Mouse (Mus musculus) kidney, postnatal 25 days (tissue): ENCODE results near the gene Gm9857.
A peak's percentile ranks its signal among the peaks of the same experiment; 100 is the strongest.

Experiments
- DNase-seq, 2 experiments: peaks; one replicate each; pipeline ENCODE4 v3.0.0; 2021; ENCODE audit warnings: mixed read lengths in 2 of 2

The Gm9857 gene

DNA sequence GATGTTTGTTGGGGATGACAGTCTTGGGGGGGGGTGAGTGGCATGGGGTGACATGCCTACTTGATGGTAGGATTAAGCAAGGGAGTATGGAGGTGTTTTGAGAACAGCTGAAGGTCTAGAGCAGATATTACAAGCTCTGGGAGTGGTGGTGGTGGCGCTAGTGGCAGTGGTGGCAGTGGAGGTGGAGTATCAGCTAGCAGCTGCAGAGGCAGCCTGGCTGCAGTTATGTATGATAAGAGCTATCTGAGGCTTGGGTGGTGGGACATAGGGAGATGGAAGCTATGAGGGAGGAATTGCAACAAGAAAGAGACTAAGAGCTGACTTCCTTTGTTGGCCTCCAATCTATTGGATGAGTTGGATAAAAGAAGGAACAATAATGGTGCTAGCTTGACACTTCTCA lies 18.4 kb downstream of the Gm9857 start:
- DNase-seq: no peak

DNA sequence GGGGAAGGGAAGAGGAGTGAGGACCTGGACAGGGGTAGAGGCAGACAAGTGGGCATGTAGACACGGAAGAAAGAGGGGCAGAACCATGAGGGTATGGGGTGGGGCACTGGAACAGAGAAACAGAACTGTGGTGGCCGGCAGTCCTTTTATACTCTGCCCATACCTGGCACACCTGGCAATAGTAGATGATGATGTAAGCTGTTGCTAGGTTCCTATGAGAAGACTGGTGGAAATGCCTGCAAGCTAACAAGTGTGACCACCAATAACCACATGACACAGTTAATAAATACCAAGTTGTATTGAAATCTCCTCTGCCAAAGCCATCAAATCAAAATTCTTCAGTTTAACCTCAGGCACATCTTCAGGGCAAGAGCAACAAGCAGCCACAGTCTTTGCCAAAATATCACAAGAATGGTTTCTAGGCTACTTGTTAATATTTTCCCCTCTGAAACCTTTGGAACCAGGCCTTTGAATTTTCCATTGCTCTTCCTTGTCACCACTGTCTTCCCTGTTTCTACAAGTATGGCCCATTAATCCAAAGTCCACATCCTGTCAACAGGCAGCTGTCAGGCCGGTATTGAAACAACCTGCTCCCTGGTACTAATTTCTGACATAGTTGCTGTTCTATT lies 19.7 kb downstream of the Gm9857 start:
- DNase-seq: peak in 1 of 2 experiments; percentile 68

DNA sequence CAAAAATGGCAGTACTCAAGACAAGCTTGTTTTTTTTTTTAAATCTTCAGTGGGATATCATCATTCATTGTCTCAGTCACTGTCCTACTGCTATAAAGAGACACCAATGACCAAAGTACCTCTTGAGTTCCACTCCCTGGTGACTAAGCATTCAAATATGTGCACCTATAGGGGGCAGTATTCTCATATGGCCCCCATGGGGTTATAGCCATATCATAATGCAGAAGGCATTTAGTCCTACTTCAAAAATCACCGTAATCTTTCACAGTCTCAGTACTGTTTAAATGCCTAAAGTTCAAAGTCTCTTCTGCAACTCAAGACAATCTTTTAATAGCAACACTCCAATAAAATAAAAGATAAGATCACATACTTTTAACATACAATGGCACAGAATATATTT lies 21.4 kb downstream of the Gm9857 start:
- no peak for DNase-seq

DNA sequence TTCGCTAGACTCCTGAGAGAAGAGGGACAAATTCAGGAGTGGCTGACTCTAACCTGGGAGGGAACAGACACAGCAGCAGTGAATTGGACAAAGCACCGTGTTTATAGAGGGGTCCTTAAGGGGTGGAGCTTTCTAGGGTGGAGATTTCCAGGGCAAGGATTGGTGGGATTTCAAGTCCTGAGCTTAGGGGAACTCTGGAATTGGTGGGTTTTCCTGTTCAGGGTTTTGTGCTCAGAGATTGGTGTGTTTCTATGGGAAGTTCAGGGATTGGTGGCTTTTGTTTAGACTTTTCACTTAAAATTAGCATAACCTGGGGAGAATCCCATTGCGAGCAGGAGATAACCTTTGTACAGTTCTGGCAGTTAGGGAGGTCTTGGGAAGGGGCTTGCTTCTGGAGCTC lies 22.3 kb downstream of the Gm9857 start:
- DNase-seq: no peak

DNA sequence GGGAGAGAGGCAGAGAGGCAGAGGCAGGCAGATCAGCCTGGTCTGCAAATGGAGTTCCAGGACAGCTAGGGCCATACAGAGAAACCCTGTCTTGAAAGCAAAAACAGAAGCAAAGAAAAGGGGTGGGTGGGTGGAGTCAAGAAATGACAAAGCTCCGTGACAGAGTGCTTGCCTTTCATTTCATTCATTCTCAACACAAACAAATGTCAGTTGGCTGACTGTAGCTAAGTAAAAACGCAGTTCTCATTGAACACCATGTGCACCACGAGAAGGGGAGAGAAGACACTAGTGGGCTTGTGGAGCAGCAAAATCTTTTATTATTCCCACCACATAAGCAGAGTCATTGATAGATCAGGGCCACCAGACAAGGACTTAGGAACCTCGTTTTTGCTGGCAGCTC lies 23.4 kb downstream of the Gm9857 start:
- DNase-seq: no peak

DNA sequence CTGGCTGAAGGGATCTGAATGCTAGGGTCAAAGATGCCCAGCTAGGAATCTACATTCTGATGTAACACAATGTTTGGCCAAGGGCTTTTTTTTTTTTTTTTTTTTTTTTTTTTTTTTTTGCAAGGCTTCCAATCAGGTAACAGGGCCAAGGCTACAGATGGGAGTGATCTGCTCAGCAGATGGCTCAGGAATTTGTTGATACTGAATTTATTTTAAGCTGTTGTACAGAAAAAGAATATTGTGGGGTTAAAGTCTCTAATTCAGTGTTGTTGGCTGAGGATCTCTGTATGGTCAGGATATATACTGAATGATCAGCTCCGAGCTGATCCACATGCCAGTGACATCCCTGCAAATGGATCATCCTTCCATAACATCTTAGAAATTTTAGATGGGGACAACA lies 24.2 kb downstream of the Gm9857 start:
- no peak for DNase-seq

DNA sequence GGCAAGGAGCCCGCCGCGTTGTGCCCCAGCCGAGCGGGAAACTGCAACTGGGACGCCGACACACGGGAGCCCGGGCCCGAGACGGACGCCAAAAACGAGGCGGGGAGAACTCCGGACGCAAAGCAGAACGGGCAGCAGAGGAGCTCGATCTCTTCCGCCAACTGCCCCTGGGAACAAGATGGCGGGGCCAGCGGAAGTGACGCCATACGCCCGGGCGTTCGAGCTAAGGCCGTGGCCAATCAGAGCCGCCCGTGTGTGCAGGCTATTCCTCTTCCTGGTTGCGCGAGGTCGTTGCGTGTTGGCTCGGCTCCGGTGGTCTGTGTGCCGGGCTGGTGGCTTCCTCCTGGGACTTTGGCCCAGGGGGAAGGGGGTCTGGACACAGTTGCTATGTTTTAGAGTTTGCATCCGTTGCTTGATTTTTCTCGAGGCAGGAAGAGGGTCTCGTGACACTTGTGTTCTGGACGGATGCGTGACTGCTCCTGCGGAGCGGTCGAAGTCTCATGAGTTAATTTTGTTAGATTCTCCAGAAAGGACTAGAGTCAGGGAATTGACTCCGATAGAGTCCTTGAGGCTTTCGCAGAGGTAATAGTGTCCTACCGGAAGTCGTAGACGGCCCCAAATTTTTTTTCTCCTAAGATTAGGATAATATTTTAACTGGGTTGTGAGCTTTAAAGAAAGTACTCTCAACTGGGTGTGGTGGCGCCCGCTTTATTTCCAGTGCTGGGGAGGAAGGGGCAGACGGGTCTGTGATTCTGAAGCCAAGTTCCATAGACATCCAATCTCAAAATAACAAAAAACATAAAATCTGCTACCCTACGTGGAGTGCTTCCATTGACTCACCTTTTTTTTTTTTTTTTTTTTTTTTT lies 28.5 kb downstream of the Gm9857 start, which contains the start of gene Prpf38b:
Prpf38b (minus strand) TSS at position 180 of the 866 bp plus-strand sequence.
- peak; percentile 97 to 99 for DNase-seq

DNA sequence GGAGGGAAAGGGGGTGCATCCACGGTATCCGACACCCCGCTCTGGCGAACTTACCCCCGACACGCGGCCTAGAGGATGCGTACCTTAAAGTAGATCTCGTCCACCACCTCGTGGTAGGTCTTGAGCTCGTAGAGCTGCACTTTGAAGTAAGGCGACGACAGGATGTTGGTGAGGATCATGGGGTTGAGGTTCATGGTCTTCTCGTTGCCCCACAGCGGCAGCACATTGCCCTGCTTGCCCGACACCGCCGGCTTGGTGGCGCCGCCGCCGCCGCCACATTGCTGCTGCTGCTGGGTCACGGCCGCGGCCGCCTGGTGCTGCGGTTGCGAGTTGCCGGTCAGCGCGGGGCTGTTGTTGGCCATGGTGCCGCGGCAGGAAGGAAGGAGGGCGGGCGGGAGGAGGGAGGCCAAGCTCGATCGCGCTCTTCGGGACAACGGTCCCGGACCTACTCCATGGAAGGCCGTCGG lies 29.1 kb downstream of the Gm9857 start:
- peak; percentile 57 to 76 for DNase-seq

DNA sequence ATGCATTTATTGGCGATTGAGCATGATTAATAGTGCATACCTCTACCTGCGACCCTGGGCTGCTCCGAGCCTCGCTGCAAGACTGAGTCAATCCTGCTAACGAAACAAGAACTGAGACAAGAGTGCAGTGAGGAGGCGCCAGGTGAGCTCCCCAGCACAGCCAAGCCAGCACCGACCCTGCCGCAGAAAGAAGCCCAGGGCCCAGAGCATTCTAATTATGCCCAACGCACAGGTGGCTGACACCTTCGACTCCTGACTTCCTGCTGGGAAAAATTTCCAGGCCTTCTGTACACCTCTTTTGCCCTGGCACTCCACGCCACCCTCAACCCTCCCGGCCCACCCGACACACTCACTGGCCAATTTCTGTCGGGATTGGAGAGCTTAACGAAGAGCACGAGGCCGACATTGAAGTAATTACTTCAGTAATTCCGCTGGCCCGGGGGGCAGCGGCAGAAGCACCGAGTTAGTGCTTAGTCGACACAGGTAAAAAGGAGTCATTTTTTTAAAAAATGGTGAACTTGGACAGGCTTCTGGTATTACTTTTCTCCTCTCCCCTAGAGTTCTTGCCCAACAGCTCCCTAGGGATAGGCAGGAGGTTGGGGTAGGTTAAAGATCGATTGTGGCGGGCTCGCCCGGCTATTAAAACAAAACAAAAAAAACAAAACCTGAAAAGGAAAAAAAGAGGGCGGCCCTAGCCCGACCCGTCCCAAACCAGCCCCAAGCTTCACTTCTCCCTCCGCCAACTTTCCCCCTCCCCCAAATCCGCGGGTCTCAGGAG lies 29.8 kb downstream of the Gm9857 start:
- peak in 1 of 2 experiments; percentile 39 for DNase-seq

DNA sequence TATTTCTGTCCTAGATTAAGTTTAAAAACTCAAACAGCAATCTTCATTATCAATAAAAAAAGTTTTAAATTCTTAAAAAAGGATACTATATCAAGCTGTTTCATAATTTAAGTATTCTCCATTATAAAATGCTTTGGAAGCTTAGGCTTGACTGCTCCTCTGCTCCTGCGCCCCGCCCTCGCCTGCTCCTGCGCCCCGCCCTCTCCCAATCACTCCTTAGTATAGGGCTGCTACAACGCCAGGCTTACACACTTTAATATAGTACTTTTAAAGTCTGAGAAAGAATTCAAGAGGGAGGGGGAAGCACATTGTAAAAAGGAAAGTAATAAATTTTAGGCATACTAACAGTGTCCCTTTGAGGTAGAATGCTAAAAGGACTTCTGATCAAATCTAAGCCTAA lies 37.3 kb downstream of the Gm9857 start:
- no peak for DNase-seq

DNA sequence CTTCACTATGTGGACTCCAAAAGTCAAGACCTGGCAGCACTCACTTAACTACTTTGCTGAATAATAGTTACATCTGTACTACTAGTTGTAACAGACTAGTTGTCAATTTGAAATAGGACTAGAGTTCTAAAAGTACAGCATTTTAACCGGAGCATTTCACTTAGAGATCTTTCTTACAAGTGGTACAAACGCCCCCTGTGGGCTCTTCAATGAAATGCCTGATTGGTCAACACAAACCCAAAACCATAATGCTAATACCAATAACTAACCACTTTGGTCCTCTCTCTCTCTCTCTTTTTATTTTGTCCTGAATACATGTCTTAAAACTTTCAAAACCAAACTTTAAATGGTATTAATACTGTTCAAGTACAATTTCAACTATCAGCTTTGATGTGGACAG lies 38.2 kb downstream of the Gm9857 start:
- no peak for DNase-seq

DNA sequence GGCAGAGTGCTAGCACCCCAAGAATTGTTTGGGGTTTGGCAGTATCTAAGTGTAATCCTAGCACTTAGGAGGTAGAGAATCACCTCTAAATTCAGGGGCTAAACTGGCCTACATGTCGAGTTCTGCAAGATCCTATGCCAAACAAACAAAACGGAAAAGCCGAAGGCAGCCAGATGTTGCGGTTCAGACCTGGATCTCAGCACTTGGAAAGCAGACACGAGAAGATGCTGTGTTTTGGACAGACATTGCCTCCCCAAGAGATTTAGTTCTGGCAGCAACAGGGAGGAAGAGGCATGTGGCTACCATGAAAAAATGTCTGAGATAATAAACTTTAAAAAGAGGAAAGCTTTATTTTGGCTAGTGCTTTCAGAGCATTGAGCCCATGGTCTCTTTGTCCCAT lies 39.6 kb downstream of the Gm9857 start:
- no peak for DNase-seq

DNA sequence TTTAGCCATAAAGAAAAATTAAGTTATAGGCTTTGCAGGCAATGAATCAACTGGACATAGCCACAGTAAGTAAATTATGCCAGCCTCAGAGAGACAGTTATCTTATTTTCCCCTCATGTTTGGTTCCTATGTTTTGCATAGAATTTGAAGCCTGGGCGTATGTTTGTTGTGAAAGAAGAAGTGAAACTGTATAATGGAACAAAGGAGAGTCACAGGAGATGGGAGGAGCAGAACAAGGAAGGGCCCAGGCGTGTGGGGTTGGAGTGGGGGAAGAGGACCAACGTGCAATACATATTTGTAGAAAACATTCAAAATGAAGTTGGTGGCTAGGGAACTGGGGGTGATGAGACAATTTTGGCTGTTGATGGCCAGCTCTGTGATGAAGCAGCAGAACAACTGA lies 40.1 kb downstream of the Gm9857 start:
- DNase-seq: no peak

DNA sequence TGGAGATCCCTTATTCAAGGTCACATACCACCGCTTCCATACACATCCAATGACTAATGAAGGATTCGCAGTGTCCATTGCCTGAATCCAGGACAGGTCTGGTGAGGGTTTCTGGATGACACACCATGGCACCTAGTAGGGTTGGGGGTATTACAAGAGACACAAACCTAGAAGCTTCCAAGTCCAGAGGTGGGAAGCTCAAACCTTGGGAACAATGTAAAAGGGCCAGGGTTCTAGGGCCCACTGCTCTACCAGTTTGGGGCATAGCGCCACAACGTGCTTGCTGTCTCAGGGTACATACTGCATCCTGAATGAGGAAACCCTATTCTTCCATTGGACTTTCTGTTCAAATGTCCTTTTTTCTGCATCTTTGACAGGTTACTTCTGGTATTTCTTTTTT lies 41.6 kb downstream of the Gm9857 start:
- DNase-seq: no peak

DNA sequence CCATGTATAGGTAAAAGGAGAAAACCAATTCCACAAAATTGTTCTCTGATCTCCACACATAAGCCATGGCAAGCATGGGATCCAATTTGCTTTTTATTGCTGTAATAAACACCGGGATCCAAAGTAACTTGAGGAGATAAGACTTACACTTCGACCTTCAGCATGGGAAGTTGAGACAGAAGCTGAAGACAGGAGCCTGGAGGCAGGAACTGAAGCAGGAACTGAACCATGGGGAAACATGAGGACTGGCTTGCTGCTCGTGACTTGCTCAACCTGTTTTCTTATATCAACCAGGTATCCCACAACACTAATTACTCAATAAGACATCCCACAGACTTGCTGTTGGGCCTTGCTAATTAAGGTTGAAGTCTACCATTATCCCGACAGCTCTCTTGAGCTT lies 47.3 kb downstream of the Gm9857 start:
- no peak for DNase-seq

DNA sequence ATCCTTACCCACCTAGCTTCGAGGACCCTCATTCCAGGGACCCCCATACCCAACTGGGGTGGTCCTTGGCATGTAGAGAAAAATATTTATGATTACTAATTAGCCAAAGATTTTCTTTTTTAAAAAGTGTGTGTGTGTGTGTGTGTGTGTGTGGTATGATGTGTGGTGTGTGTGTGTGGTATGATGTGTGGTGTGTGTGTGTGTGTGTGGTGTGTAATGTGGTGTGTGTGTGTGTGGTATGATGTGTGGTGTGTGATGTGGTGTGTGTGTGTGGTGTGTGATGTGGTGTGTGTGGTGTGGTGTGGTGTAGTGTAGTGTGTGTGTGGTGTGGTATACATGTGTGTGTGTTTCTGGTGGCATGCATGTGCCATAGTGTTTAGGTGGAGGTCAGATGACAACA lies 48.2 kb downstream of the Gm9857 start:
- no peak for DNase-seq
